Mouse (Mus musculus) intestine, embryonic 14.5 days (tissue): Measurements from ENCODE around the gene Ntf5. TPM values are rescaled to one million over a fixed set of nuclear protein-coding genes. Genes with fewer than 3 reads are reported as not detected.
"Not testable (repeated sequence)": the region's sequence is repeated elsewhere in the genome, so short reads cannot be mapped to it uniquely, and the experiment has no call there.

ENCODE experiments used
- ATAC-seq: fragments of 200-750 bp; cut with Nextera tagmentation; replicated peaks from 2 replicates; pipeline ENCODE4 v1.8.0; 2017; ENCODE audit warnings: low read depth, moderate number of reproducible peaks, moderate TSS enrichment, moderate library complexity; ENCODE audit not compliant: low FRiP score, low TSS enrichment
- DNase-seq: peaks from one replicate; pipeline ENCODE4 v3.0.0-alpha.2; 2018; ENCODE audit warnings: low spot score
- H3K27ac ChIP-seq: fragments of 300-500 bp; sonication (generic); 2 replicates; pipeline ENCODE4 v1.5.1; 2014; ENCODE audit warnings: low read depth, mild to moderate bottlenecking, control low read depth
- H3K27me3 ChIP-seq: fragments of 300-500 bp; sonication (generic); replicated peaks from 2 replicates; pipeline ENCODE4 v1.6.1; 2014; ENCODE audit warnings: low read length, control low read depth; ENCODE audit not compliant: control insufficient read depth, insufficient read depth
- H3K36me3 ChIP-seq: fragments of 300-500 bp; sonication (generic); 2 replicates; pipeline ENCODE4 v1.6.1; 2014; ENCODE audit warnings: low read length, control low read depth; ENCODE audit not compliant: control insufficient read depth, insufficient read depth
- H3K4me1 ChIP-seq: fragments of 300-500 bp; sonication (generic); replicated peaks from 2 replicates; pipeline ENCODE4 v1.6.1; 2014; ENCODE audit warnings: low read length, control low read depth, mixed read lengths; ENCODE audit not compliant: control insufficient read depth, insufficient read depth
- H3K4me2 ChIP-seq: fragments of 300-500 bp; sonication (generic); 2 replicates; pipeline ENCODE4 v1.6.1; 2014; ENCODE audit warnings: low read length
- H3K4me3 ChIP-seq: fragments of 300-500 bp; sonication (generic); 2 replicates; pipeline ENCODE4 v1.5.1; 2014; ENCODE audit warnings: low read depth, low read length, control low read depth, mixed read lengths
- H3K9ac ChIP-seq: fragments of 300-500 bp; sonication (generic); 2 replicates; pipeline ENCODE4 v1.6.1; 2014; ENCODE audit warnings: mild to moderate bottlenecking, low read length
- H3K9me3 ChIP-seq: fragments of 300-500 bp; sonication (generic); 2 replicates; pipeline ENCODE4 v1.6.1; 2016; ENCODE audit warnings: low read length, control low read depth; ENCODE audit not compliant: control insufficient read depth
- WGBS: fragments of 180-500 bp; shearing (Covaris S2); extraction: QIAGEN DNeasy Blood & Tissue Kit; methylation state at CpG from one replicate; pipeline ENCODE4 v1.1.7; 2014; 5-methylcytosine and 5-hydroxymethylcytosine counted together
- polyA plus RNA-seq: library from polyadenylated mRNA; unstranded; fragments of >200 nt; fragmentation: Nextera tagmentation; extraction: Ambion mirVana; gene quantifications from 2 replicates; pipeline ENCODE4 v1.2.1, GENCODE M21; 2014

Gene Ntf5
- polyA plus RNA-seq, 1 experiment from 2014 or later = 2.3 TPM

DNA sequence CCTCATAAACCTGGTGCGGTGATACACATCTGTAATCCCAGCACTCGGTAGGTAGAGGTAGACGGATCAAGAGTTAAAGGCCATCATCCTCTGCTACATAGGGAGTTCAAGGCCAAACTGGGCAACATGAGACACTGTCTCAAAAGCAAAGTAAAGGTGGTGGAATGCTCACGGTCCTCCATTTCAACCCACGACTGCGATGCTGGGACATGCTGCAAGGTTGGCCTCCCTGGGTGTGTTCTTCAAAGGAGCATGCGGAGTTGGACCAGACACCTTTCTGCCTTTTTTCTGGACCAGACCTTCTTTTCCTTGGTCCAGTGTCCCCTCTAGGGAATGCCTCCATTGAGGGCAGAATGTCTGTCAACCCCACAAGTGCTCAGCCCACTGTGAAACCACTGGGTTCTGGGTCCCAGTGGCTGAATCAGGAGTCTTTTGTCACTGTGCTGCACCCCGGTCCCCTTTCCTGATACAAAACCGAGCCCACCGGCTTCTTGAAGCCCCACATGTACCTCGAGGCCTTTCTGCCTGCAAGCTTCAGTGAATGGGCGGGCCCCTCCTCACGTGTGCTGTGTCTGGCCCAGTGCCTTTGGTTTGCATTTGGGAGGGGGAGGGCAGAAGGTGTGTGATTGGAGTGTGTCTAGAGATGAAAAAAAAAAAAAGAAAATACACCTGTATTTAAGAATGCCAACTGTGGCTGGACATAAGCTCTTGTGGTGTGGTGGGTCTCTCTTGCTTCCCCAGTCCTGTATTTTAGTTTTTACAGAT lies 42.6 kb downstream of the Ntf5 start:
- H3K4me2 ChIP-seq = no peak overlapping the region
- no peak overlapping the region for H3K4me3 ChIP-seq
- H3K27me3 ChIP-seq = no peaks in the 10 kb centered on the region
- ATAC-seq (no peak), DNase-seq (no peak)
- H3K36me3 ChIP-seq = peaks cover 58% of the 10 kb centered on the region
- no peak overlapping the region for H3K9ac ChIP-seq
- no peak overlapping the region for H3K27ac ChIP-seq
- 76% methylated on average over 13 of the region's 13 CpGs for WGBS
- H3K4me1 ChIP-seq = peaks cover 27% of the 10 kb centered on the region
- H3K9me3 ChIP-seq = no peaks in the 10 kb centered on the region

DNA sequence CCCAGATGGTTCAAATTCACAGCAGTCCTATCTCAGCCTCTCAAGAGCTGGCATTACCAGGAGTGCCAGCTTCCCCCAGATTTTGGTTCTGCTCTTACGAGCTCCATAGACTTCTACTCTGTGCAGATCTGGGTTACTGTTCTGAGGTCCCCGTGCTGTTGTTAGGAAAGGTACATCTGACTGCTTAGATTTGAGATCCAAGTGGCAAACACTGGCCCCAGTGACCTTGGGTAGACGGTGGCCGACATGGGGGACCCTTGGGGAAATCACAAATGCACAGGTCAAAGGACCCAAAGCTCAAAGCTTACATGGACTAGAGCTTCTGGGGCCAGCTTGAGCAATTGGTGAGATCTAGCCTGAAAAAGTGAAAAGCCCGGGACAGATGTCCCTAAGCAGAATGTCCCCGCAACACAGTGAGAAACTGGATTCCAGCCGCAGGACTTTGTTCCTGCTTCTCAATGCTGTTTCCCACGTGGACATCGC lies 43.3 kb downstream of the Ntf5 start:
- Histone ChIP-seq H3K4me3 (0 out of 2 replicates have a peak overlapping the region, but pooled peaks have one; percentile 92), H3K27ac (no peak overlapping the region), H3K36me3 (peaks cover 58% of the 10 kb centered on the region), H3K9ac (no peak overlapping the region), H3K4me2 (0 out of 2 replicates have a peak overlapping the region, but pooled peaks have one; percentile 63), H3K27me3 (no peaks in the 10 kb centered on the region), H3K9me3 (no peaks in the 10 kb centered on the region), H3K4me1 (peaks cover 32% of the 10 kb centered on the region)
- 51% methylated on average over 9 of the region's 9 CpGs for whole genome bisulfite sequencing
- ATAC-seq (no peak), DNase-seq (no peak)

DNA sequence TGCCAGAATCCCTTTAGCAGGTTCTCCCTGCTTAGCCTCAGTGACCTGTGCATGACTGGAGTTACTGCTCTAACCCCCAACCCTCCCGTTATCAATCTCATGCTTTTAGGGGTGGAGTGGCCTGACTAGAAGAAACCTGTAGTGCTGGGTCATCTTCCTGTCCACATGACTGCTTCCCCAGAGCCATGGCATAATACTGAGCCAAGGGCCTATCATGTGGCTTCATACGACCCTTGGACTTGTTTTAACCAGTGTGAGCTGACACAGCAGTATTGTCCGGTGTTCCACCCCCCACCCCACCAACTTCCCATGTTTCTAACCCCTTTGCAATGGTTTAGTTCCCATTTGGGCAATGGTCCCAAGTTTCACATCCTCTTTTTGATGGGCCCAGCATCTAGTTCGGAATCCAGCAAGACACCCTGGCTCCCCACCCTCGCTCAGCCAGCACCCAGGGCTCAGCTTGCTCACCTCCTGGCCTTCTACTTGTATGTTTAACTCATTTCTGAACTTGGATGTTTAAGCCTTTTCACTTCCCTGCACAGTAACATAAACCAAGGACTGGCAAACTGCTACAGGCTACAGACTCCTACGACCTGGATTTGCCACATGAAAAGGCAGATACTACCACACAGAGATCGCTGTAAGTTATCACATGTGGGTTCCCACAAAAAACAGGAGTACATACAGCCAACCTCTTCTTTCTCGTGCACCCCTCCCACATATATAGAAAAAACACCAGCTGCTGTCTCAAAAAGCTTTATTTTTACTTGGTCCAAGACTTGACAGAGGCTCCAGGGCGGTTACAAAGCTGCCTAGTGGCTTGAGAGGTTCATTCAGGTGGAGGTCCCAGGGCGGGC lies 43.9 kb downstream of the Ntf5 start:
- peak overlapping the region; percentile 92 for H3K4me3 ChIP-seq
- peak overlapping the region; percentile 32; the same call in 1 of the 2 replicates for H3K9ac ChIP-seq
- no peak for ATAC-seq
- peaks cover 37% of the 10 kb centered on the region for H3K4me1 ChIP-seq
- peak; percentile 69 for DNase-seq
- 50% methylated on average over 9 of the region's 10 CpGs for WGBS
- no peaks in the 10 kb centered on the region for H3K27me3 ChIP-seq
- H3K9me3 ChIP-seq = no peaks in the 10 kb centered on the region
- H3K4me2 ChIP-seq = peak overlapping the region; percentile 63
- H3K36me3 ChIP-seq = peaks cover 54% of the 10 kb centered on the region
- no peak overlapping the region for H3K27ac ChIP-seq

DNA sequence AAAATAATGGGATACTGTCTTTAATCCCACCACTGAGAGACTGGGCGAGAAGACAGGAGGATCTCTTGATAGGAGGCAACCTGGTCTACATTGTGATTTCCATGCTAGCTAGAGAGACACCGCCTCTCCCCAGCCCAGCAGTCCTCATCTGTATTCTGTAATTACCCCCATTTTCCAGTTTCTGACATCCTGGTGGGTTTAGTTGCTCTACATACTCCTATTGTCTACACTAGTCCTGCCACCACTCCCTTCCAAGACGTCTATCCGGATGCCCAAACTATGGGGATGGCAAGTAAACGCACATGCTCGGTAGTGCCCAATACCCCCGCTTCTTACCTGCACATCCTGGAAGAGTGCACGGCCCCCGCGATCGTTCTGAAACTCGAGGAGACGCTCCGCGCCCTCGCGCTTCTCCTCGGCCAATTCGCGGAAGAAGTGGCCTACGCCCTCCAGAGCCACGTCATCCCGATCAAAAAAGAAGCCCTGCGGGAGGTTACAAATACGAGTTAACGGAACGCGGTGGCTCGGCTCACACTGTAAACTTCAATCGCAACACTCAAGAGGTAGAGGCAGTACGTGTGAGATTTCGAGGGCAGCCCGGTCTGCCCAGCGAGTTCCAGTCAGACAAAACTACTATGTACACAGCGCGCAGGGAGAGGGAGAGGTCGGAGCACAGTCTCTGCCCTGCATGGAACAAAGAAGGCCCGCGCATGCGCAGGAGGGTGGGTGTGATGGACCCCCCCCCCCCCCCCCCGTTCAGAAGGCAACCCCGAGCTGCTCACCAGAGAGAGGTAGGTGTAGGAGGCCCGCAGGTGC lies 45.5 kb downstream of the Ntf5 start:
- ATAC-seq (peak; percentile 67), DNase-seq (peak; percentile 96)
- peak overlapping the region; percentile 63 for H3K4me2 ChIP-seq
- H3K4me1 ChIP-seq = peaks cover 37% of the 10 kb centered on the region
- H3K36me3 ChIP-seq = peaks cover 55% of the 10 kb centered on the region
- H3K27ac ChIP-seq = peak overlapping the region; percentile 90
- 1% methylated on average over 41 of the region's 43 CpGs for WGBS
- no peaks in the 10 kb centered on the region for H3K27me3 ChIP-seq
- peak overlapping the region; percentile 89 for H3K9ac ChIP-seq
- no peaks in the 10 kb centered on the region for H3K9me3 ChIP-seq
- peak overlapping the region; percentile 92 for H3K4me3 ChIP-seq

DNA sequence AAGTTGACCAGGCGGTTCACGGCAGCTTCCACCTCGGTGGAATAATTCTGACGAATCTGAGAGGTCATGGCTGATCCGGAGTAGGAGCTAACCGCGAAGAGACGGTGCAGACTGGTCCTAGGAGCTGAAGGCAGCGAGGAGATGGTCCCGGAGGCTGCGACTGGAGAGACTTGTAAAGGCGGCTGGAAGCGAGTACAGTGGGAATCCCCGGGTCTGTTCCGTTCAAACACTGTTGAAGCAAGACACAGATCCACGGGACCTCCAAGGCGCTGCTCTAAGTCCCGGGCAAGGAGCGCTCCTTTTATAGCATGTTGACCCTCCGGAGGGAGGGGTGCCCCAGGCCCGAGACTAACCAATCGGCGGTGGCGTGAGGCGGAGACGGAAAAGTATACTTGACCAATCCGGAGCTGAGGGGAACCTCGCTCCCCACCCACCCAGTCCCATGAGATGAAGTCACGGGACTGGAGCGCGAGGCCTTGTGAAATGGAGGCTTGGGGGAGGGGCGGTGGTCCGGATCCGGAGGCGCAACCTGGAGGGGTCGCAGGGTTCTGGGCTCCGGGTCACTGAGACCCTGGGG lies 46.2 kb downstream of the Ntf5 start, which contains the start of gene Ftl1:
Gene Ftl1, minus strand, starts transcription at position 321 of the 577 bp plus-strand sequence.
- not testable (repeated sequence) for H3K27me3 ChIP-seq, H3K9me3 ChIP-seq
- Histone ChIP-seq H3K36me3 (peaks cover 52% of the 10 kb centered on the region), H3K4me3 (peak within 1 kb of the TSS; percentile 92), H3K27ac (peak within 1 kb of the TSS; percentile 90), H3K4me1 (peaks cover 37% of the 10 kb centered on the region), H3K9ac (peak within 1 kb of the TSS; percentile 89), H3K4me2 (peak within 1 kb of the TSS; percentile 63)
- ATAC-seq (peak; percentile 92), DNase-seq (peak; percentile 95)
- WGBS = under 1% methylated on average over 28 of the region's 37 CpGs

DNA sequence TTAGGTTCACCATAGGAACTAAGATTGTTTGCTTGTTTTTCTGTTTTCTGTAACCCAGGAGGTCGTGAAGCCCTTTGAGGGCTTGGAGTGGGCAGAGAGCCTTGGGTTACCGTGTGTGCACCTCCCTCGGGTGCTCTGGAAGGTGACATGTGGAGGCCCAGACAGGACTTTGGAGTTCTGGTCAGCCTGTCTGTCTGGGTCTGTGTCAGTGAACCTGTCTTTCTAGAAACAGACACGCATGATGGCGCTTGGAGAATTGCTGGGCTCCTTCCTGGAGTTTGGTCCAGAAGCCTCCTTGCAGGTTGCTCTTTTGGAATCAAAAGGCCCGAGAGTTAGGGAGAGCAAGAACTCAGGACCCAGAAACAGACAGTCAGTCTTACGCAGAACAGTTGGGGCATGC lies 46.9 kb downstream of the Ntf5 start:
- Histone ChIP-seq H3K27ac (peak overlapping the region; percentile 90), H3K4me2 (peak overlapping the region; percentile 62), H3K9me3 (no peaks in the 10 kb centered on the region), H3K4me3 (peak overlapping the region; percentile 92), H3K36me3 (peaks cover 52% of the 10 kb centered on the region), H3K4me1 (peaks cover 38% of the 10 kb centered on the region), H3K27me3 (no peaks in the 10 kb centered on the region), H3K9ac (peak overlapping the region; percentile 41)
- 70% methylated on average over 7 of the region's 7 CpGs for WGBS
- ATAC-seq (no peak), DNase-seq (no peak)

DNA sequence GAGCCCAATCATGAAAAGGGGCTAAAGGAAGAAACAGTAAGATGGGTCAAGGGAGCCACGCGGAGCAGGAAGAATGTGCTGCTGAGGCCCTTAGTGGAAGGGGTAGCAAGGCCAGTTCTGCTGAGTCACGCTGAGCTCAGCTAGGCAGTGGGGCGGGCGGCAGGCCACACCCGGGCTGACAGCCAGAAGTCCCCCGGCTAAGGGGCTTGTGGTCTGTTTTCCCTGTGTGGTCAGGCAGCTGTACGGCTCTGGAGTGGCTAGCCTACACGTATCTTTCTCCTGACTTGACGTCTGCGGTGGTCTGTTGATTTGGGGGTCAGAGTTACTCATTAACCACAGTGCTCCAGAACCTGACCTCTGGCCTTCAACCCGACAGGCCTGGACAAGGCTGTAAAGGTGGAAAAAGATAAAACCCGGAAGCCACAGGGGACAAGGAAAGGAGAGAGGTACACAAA lies 47.4 kb downstream of the Ntf5 start:
- Histone ChIP-seq H3K27ac (peak overlapping the region; percentile 90), H3K9ac (no peak overlapping the region), H3K4me3 (no peak overlapping the region), H3K4me2 (peak overlapping the region; percentile 62), H3K4me1 (peaks cover 43% of the 10 kb centered on the region), H3K36me3 (peaks cover 51% of the 10 kb centered on the region), H3K9me3 (no peaks in the 10 kb centered on the region), H3K27me3 (no peaks in the 10 kb centered on the region)
- peak; percentile 76 for DNase-seq
- 0 out of 2 replicates have a peak, but pooled peaks have one; percentile 4 for ATAC-seq
- WGBS = 13% methylated on average over 13 of the region's 13 CpGs
